ENCODE assay signal across 16 mouse cellular contexts in the genomic region with DNA sequence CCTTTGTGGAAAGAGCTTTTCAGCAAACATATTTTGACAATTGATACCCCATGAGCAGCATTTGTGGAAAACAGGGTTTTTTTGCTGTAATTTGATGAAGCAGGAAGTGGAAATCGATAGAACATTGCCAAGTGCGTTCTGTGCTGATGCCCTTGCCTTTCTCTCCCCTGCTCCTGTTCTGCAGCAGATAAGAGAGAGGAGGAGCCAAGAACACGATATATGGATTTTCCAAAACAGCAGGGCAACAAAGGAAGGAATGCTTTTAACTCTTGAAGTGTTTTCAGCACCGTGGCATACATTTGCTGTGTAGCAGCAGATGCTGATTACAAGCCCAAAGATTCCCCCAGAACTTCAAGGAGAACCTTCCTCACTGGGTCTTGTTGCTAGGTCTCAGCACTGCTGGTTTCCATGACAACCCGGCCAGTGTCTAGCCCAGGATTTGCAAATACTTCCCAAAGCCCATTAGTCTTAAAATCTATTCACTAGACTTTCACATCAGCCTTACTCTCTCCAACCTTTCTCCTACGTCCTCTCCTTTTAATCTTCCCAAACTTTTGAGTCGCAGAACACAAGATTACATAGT.
DNase-seq lines count a peak whose midpoint lies in the region; ATAC-seq lines count a peak whose summit lies in the region.
"Had no signal": no experiment of that assay in that cellular context is flagged by ENCODE, and none has a peak within 500 bp of the region (broad histone marks: within the 10 kb centered on the region; RNA-seq: fewer than 3 reads in every experiment).

No protein-coding gene starts in this region.

- H3K9me3 ChIP-seq in forebrain, embryonic 11.5 days (ENCODE audit: control insufficient read depth, low read length): no peaks in the 10 kb centered on the region
- H3K9me3 ChIP-seq in forebrain, embryonic 12.5 days: no peaks in the 10 kb centered on the region
- H3K9me3 ChIP-seq in midbrain, embryonic 14.5 days (ENCODE audit: control insufficient read depth, low read length): no peaks in the 10 kb centered on the region
- H3K9me3 ChIP-seq: limb, embryonic 13.5 days; neural tube, embryonic 12.5 days had no signal

- H3K36me3 ChIP-seq in forebrain, embryonic 11.5 days (ENCODE audit: control insufficient read depth, insufficient read depth, low read length): no peaks in the 10 kb centered on the region
- no peaks in the 10 kb centered on the region for H3K36me3 ChIP-seq in forebrain, embryonic 12.5 days (replicated peaks)
- no peaks in the 10 kb centered on the region for H3K36me3 ChIP-seq in midbrain, embryonic 14.5 days (ENCODE audit: control insufficient read depth, insufficient read depth, low read length)
- H3K36me3 ChIP-seq: limb, embryonic 13.5 days; neural tube, embryonic 12.5 days had no signal

- H3K4me1 ChIP-seq in forebrain, embryonic 11.5 days (replicated peaks; ENCODE audit: control insufficient read depth, insufficient read depth, low read length): no peaks in the 10 kb centered on the region
- peaks cover 5% of the 10 kb centered on the region; the same call in 1 of the 2 replicates for H3K4me1 ChIP-seq in forebrain, embryonic 12.5 days
- H3K4me1 ChIP-seq in midbrain, embryonic 14.5 days (ENCODE audit: control insufficient read depth, insufficient read depth, low read length): peaks cover 9% of the 10 kb centered on the region; the same call in 1 of the 2 replicates
- H3K4me1 ChIP-seq: limb, embryonic 13.5 days; neural tube, embryonic 12.5 days had no signal

- H3K9ac ChIP-seq in forebrain, embryonic 11.5 days (ENCODE audit: low read length): no peak overlapping the region
- no peak overlapping the region for H3K9ac ChIP-seq in forebrain, embryonic 12.5 days
- no peak overlapping the region for H3K9ac ChIP-seq in midbrain, embryonic 14.5 days (replicated peaks; ENCODE audit: low read length)
- H3K9ac ChIP-seq: limb, embryonic 13.5 days; neural tube, embryonic 12.5 days had no signal

- 47% methylated on average over 7 of the region's 7 CpGs for WGBS in forebrain, embryonic 11.5 days
- 43% methylated on average over 7 of the region's 7 CpGs for WGBS in forebrain, embryonic 12.5 days
- WGBS in midbrain, embryonic 14.5 days: 34% methylated on average over 7 of the region's 7 CpGs

- DNase-seq in forebrain, embryonic 11.5 days (ENCODE audit: low spot score): no peak
- peak; percentile 9 to 31 for DNase-seq in left cerebral cortex, postnatal 14 days (ENCODE audit: low spot score in 2 of 2)
- DNase-seq in left cerebral cortex, postnatal 36 days (ENCODE audit: low spot score in 2 of 2): no peak
- peak; percentile 28 for DNase-seq in embryo, embryonic 10 days (ENCODE audit: low spot score)
- peak; percentile 67 for DNase-seq in midbrain, embryonic 14.5 days
- no peak for DNase-seq in thymus, postnatal 10 days (ENCODE audit: low spot score in 2 of 2)
- no peak for DNase-seq in gastrocnemius, postnatal 4 days (ENCODE audit: low spot score in 2 of 2)
- DNase-seq: B cell, adult 2 months; gastrocnemius, adult 2 months; heart, postnatal 4 days; kidney, postnatal 25 days had no signal

- no peak overlapping the region for H3K27ac ChIP-seq in forebrain, embryonic 11.5 days (ENCODE audit: low read depth, low read length)
- no peak overlapping the region for H3K27ac ChIP-seq in forebrain, embryonic 12.5 days
- H3K27ac ChIP-seq in midbrain, embryonic 14.5 days (replicated peaks; ENCODE audit: low read depth, low read length): no peak overlapping the region
- H3K27ac ChIP-seq: gastrocnemius, adult 2 months; limb, embryonic 13.5 days; neural tube, embryonic 12.5 days had no signal

- ATAC-seq in forebrain, embryonic 11.5 days (replicated peaks; ENCODE audit: low FRiP score): 0 out of 2 replicates have a peak, but pooled peaks have one; percentile 21
- no peak for ATAC-seq in forebrain, embryonic 12.5 days (ENCODE audit: low FRiP score)
- ATAC-seq in midbrain, embryonic 14.5 days (ENCODE audit: low FRiP score, low TSS enrichment): no peak
- ATAC-seq: lung, postnatal 0 days; Patski had no signal

- no peak overlapping the region for H3K4me2 ChIP-seq in forebrain, embryonic 11.5 days (ENCODE audit: low read depth, low read length, severe bottlenecking)
- H3K4me2 ChIP-seq in forebrain, embryonic 12.5 days: no peak overlapping the region
- H3K4me2 ChIP-seq in midbrain, embryonic 14.5 days (ENCODE audit: low read length): no peak overlapping the region; the same call in 1 of the 2 replicates
- H3K4me2 ChIP-seq: limb, embryonic 13.5 days; neural tube, embryonic 12.5 days had no signal

- no peaks in the 10 kb centered on the region for H3K27me3 ChIP-seq in forebrain, embryonic 11.5 days (ENCODE audit: control insufficient read depth, insufficient read depth, low read length)
- H3K27me3 ChIP-seq in forebrain, embryonic 12.5 days: no peaks in the 10 kb centered on the region
- H3K27me3 ChIP-seq in midbrain, embryonic 14.5 days (ENCODE audit: control insufficient read depth, insufficient read depth, low read length): no peaks in the 10 kb centered on the region
- H3K27me3 ChIP-seq: limb, embryonic 13.5 days; neural tube, embryonic 12.5 days; Patski had no signal

- intact Hi-C loops in left cerebral cortex, postnatal 14 days (cut with DNase I): no loop called here
- intact Hi-C loops in left cerebral cortex, postnatal 36 days (cut with DNase I): no loop called here

- H3K4me3 ChIP-seq in forebrain, embryonic 11.5 days (ENCODE audit: low read depth, low read length): no peak overlapping the region
- H3K4me3 ChIP-seq in forebrain, embryonic 12.5 days (replicated peaks): no peak overlapping the region
- no peak overlapping the region for H3K4me3 ChIP-seq in midbrain, embryonic 14.5 days (replicated peaks; ENCODE audit: low read depth, low read length)
- H3K4me3 ChIP-seq: gastrocnemius, adult 2 months; limb, embryonic 13.5 days; neural tube, embryonic 12.5 days had no signal

Comparison
In these comparisons a context has a peak if more than half of its experiments do, and no peak if none do; other contexts are left out.
1. DNase-seq: peak in left cerebral cortex, postnatal 14 days (2 of 2), embryo, embryonic 10 days (single experiment) and midbrain, embryonic 14.5 days (single experiment); none in forebrain, embryonic 11.5 days (single experiment), left cerebral cortex, postnatal 36 days (0 of 2), thymus, postnatal 10 days (0 of 2) and gastrocnemius, postnatal 4 days (0 of 2).